Mouse (Mus musculus) MEL (cell line): ENCODE data around the gene Tlr12.

Experiments used
- CTCF ChIP-seq, 3 experiments: IDR thresholded peaks in 2 of 3; conservative IDR thresholded peaks in 1 of 3; 2 replicates each; pipeline ENCODE4 v1.5.1; 2011 to 2012; ENCODE audit warnings: low read length in 3 of 3, low read depth in 2 of 3, mild to moderate bottlenecking in 2 of 3, improper control_type of control experiment in 1 of 3, inconsistent platforms in 1 of 3, mixed read lengths in 1 of 3, moderate library complexity in 1 of 3; ENCODE audit not compliant: control insufficient read depth in 1 of 3, insufficient read depth in 1 of 3, poor library complexity in 1 of 3, severe bottlenecking in 1 of 3
- E2F4 ChIP-seq: IDR thresholded peaks from 2 replicates; pipeline ENCODE4 v1.6.1; 2011; ENCODE audit warnings: low read depth, low read length, improper control_type of control experiment, borderline replicate concordance
- EP300 ChIP-seq, 2 experiments: IDR thresholded peaks; 2 replicates each; pipeline ENCODE4 v1.6.1; 2011; ENCODE audit warnings: improper control_type of control experiment in 2 of 2, low read length in 2 of 2, low read depth in 1 of 2, mild to moderate bottlenecking in 1 of 2
- HCFC1 ChIP-seq: IDR thresholded peaks from 2 replicates; pipeline ENCODE4 v1.6.1; 2012; ENCODE audit warnings: low read depth, mild to moderate bottlenecking, inconsistent platforms, low read length, improper control_type of control experiment, moderate library complexity
- KAT2A ChIP-seq: conservative IDR thresholded peaks from 2 replicates; pipeline ENCODE4 v1.6.1; 2012; ENCODE audit warnings: low read depth, low read length, improper control_type of control experiment, inconsistent platforms
- MYB ChIP-seq: IDR thresholded peaks from 2 replicates; pipeline ENCODE4 v1.6.1; 2011; ENCODE audit warnings: mild to moderate bottlenecking, low read depth, low read length, improper control_type of control experiment
- POLR2A ChIP-seq, 2 experiments: IDR thresholded peaks; 2 replicates each; pipeline ENCODE4 v1.6.1; 2011 to 2012; ENCODE audit warnings: low read length in 2 of 2, mild to moderate bottlenecking in 2 of 2, control low read depth in 1 of 2, improper control_type of control experiment in 1 of 2, low read depth in 1 of 2, moderate library complexity in 1 of 2; ENCODE audit not compliant: control insufficient read depth in 1 of 2, insufficient read depth in 1 of 2, poor library complexity in 1 of 2
- POLR2AphosphoS2 ChIP-seq: IDR thresholded peaks from 2 replicates; pipeline ENCODE4 v1.6.1; 2011; ENCODE audit warnings: low read length, improper control_type of control experiment
- UBTF ChIP-seq: IDR thresholded peaks from 2 replicates; pipeline ENCODE4 v1.6.1; 2012; ENCODE audit warnings: low read depth, mild to moderate bottlenecking, inconsistent platforms, low read length, improper control_type of control experiment, moderate library complexity, borderline replicate concordance; ENCODE audit not compliant: insufficient read depth
- USF1 ChIP-seq: IDR thresholded peaks from 2 replicates; pipeline ENCODE4 v1.6.1; 2014; ENCODE audit warnings: low read depth, mild to moderate bottlenecking, inconsistent platforms, low read length, improper control_type of control experiment, moderate library complexity
- ZNF384 ChIP-seq: IDR thresholded peaks from 2 replicates; pipeline ENCODE4 v1.6.1; 2012; ENCODE audit warnings: low read depth, mild to moderate bottlenecking, inconsistent platforms, low read length, improper control_type of control experiment

- no peak for TF ChIP-seq CTCF (IDR thresholded peaks at IDR 0.05 in 2 of 3, conservative IDR thresholded peaks at IDR 0.05 in 1 of 3; ENCODE audit: control insufficient read depth in 1 of 3, insufficient read depth in 1 of 3, low read depth in 2 of 3, low read length in 3 of 3, poor library complexity in 1 of 3, severe bottlenecking in 1 of 3)
- TF ChIP-seq MYB, result no peak
- no peak for TF ChIP-seq EP300 (IDR thresholded peaks at IDR 0.05; ENCODE audit: low read depth in 1 of 2, low read length in 2 of 2)
- TF ChIP-seq UBTF, result no peak
- no peak for TF ChIP-seq USF1
- TF ChIP-seq HCFC1, result no peak
- no peak for TF ChIP-seq KAT2A
- no peak for TF ChIP-seq POLR2A (IDR thresholded peaks at IDR 0.05; ENCODE audit: control insufficient read depth in 1 of 2, insufficient read depth in 1 of 2, low read depth in 1 of 2, low read length in 2 of 2, poor library complexity in 1 of 2)
- no peak for TF ChIP-seq POLR2AphosphoS2
- TF ChIP-seq ZNF384, result no peak
- no peak for TF ChIP-seq E2F4
Observed at GRCm38 (mm10) chr4:128620572-128620971, 2.2 kb upstream of the Tlr12 start.
